Mouse (Mus musculus) lung, postnatal 14 days (tissue): ENCODE measurements around the gene Klhl31.

Experiments used
- DNase-seq: peaks from one replicate; pipeline ENCODE4 v3.0.0; 2021

The Klhl31 gene

GRCm38 (mm10) chr9:77636450-77636951 is at the start of gene Klhl31:
Gene Klhl31, plus strand, starts transcription at chr9:77636500.
- no peak for DNase-seq

- DNase-seq = no peak
Measured at GRCm38 (mm10) chr9:77586806-77587591, 49.3 kb upstream of the Klhl31 start.

- no peak for DNase-seq
Measured at GRCm38 (mm10) chr9:77587616-77588015, 48.7 kb upstream of the Klhl31 start.

- no peak for DNase-seq
Measured at GRCm38 (mm10) chr9:77589496-77589895, 46.8 kb upstream of the Klhl31 start.

- DNase-seq = no peak
Measured at GRCm38 (mm10) chr9:77592423-77592822, 43.9 kb upstream of the Klhl31 start.

- DNase-seq = no peak
Measured at GRCm38 (mm10) chr9:77595006-77595626, 41.2 kb upstream of the Klhl31 start.

GRCm38 (mm10) chr9:77596355-77596754 is 39.9 kb upstream of the Klhl31 start:
- DNase-seq = peak; percentile 87

- DNase-seq = no peak
Measured at GRCm38 (mm10) chr9:77598560-77598959, 37.7 kb upstream of the Klhl31 start.

GRCm38 (mm10) chr9:77602302-77603266 is 33.7 kb upstream of the Klhl31 start:
- no peak for DNase-seq

GRCm38 (mm10) chr9:77603965-77604509 is 32.3 kb upstream of the Klhl31 start:
- no peak for DNase-seq

GRCm38 (mm10) chr9:77607295-77607694 is 29.0 kb upstream of the Klhl31 start:
- no peak for DNase-seq

- peak; percentile 38 for DNase-seq
Measured at GRCm38 (mm10) chr9:77607840-77608239, 28.5 kb upstream of the Klhl31 start.

- DNase-seq = no peak
Measured at GRCm38 (mm10) chr9:77610811-77611210, 25.5 kb upstream of the Klhl31 start.

GRCm38 (mm10) chr9:77612349-77612748 is 24.0 kb upstream of the Klhl31 start:
- DNase-seq = no peak

- DNase-seq = no peak
Measured at GRCm38 (mm10) chr9:77615868-77616267, 20.4 kb upstream of the Klhl31 start.

- DNase-seq = no peak
Measured at GRCm38 (mm10) chr9:77616796-77617195, 19.5 kb upstream of the Klhl31 start.

GRCm38 (mm10) chr9:77617751-77618150 is 18.5 kb upstream of the Klhl31 start:
- no peak for DNase-seq

GRCm38 (mm10) chr9:77618392-77618791 is 17.9 kb upstream of the Klhl31 start:
- no peak for DNase-seq

GRCm38 (mm10) chr9:77620077-77620476 is 16.2 kb upstream of the Klhl31 start:
- no peak for DNase-seq

- no peak for DNase-seq
Measured at GRCm38 (mm10) chr9:77620482-77620881, 15.8 kb upstream of the Klhl31 start.

GRCm38 (mm10) chr9:77622874-77623273 is 13.4 kb upstream of the Klhl31 start:
- no peak for DNase-seq

GRCm38 (mm10) chr9:77623318-77624050 is 12.8 kb upstream of the Klhl31 start:
- DNase-seq = no peak
